Comparison of ENCODE assay signal across 9 mouse cellular contexts in genomic region chr10:22819871-22820590, GRCm38 (mm10). TPM values are rescaled to one million over a fixed set of nuclear protein-coding genes. Genes with fewer than 3 reads are reported as not detected.
DNase-seq lines count a peak whose midpoint lies in the region; ATAC-seq and TF ChIP-seq lines count a peak whose summit lies in the region.
"Had no signal": no experiment of that assay in that cellular context is flagged by ENCODE, and none has a peak within 500 bp of the region (broad histone marks: within the 10 kb centered on the region; RNA-seq: fewer than 3 reads in every experiment).

Gene Tcf21, minus strand, starts transcription at chr10:22820174.

- WGBS in limb, embryonic 13.5 days = 3% methylated on average over 20 of the region's 20 CpGs
- WGBS in neural tube, embryonic 14.5 days = 3% methylated on average over 20 of the region's 20 CpGs

- no peak within 1 kb of the TSS for H3K9ac ChIP-seq in limb, embryonic 13.5 days
- no peak within 1 kb of the TSS for H3K9ac ChIP-seq in neural tube, embryonic 14.5 days (replicated peaks; ENCODE audit: low read depth, low read length)

- no peak for ATAC-seq in limb, embryonic 13.5 days (ENCODE audit: low FRiP score, low read depth)
- ATAC-seq in neural tube, embryonic 14.5 days (ENCODE audit: low read depth) = no peak
- ATAC-seq in cerebellum, adult (ENCODE audit: insufficient number of reproducible peaks, low FRiP score, low TSS enrichment) = no peak
- ATAC-seq: Patski had no signal

- peaks cover 30% of the 10 kb centered on the region for H3K4me1 ChIP-seq in E14TG2a.4 (replicated peaks; ENCODE audit: low read depth, low read length)
- peaks cover 17% of the 10 kb centered on the region for H3K4me1 ChIP-seq in limb, embryonic 13.5 days
- H3K4me1 ChIP-seq in neural tube, embryonic 14.5 days (ENCODE audit: control insufficient read depth, insufficient read depth, low read length) = no peaks in the 10 kb centered on the region

- H3K36me3 ChIP-seq in E14TG2a.4 (ENCODE audit: insufficient read depth, low read length) = no peaks in the 10 kb centered on the region
- no peaks in the 10 kb centered on the region for H3K36me3 ChIP-seq in limb, embryonic 13.5 days
- no peaks in the 10 kb centered on the region for H3K36me3 ChIP-seq in neural tube, embryonic 14.5 days (ENCODE audit: control insufficient read depth, insufficient read depth, low read length)

- intact Hi-C loops in heart, postnatal 25 days (cut with DNase I) = loop anchor here (10.0 kb wide), 1 partner anchor 55 kb away; no protein-coding TSS in a partner anchor

- H3K27me3 ChIP-seq in E14TG2a.4 (ENCODE audit: insufficient read depth, low read length) = peaks cover 72% of the 10 kb centered on the region
- H3K27me3 ChIP-seq in limb, embryonic 13.5 days = peaks cover 93% of the 10 kb centered on the region
- H3K27me3 ChIP-seq in neural tube, embryonic 14.5 days (ENCODE audit: control insufficient read depth, insufficient read depth, low read length) = peaks cover 67% of the 10 kb centered on the region

- peaks cover 3% of the 10 kb centered on the region; the same call in 1 of the 2 replicates for H3K9me3 ChIP-seq in E14TG2a.4 (ENCODE audit: low read length)
- H3K9me3 ChIP-seq in limb, embryonic 13.5 days = no peaks in the 10 kb centered on the region
- H3K9me3 ChIP-seq in neural tube, embryonic 14.5 days (ENCODE audit: control insufficient read depth, low read length) = no peaks in the 10 kb centered on the region

- H3K4me2 ChIP-seq in limb, embryonic 13.5 days (replicated peaks) = peak within 1 kb of the TSS; percentile 30; the same call in 1 of the 2 replicates
- H3K4me2 ChIP-seq in neural tube, embryonic 14.5 days (ENCODE audit: low read depth, low read length) = no peak within 1 kb of the TSS

- H3K27ac ChIP-seq in limb, embryonic 13.5 days = no peak within 1 kb of the TSS
- H3K27ac ChIP-seq in neural tube, embryonic 14.5 days (ENCODE audit: low read depth, low read length) = no peak within 1 kb of the TSS

- peak; percentile 60 for DNase-seq in embryo, embryonic 9.5 days (ENCODE audit: extremely low spot score)
- peak; percentile 69 for DNase-seq in heart, postnatal 25 days (ENCODE audit: low spot score)
- DNase-seq in spleen, adult 12 weeks (ENCODE audit: low spot score) = no peak
- DNase-seq in layer of hippocampus, adult 18-20 months (ENCODE audit: low spot score in 2 of 2) = no peak

- peak within 1 kb of the TSS; percentile 69 for H3K4me3 ChIP-seq in E14TG2a.4 (replicated peaks; ENCODE audit: low read length)
- H3K4me3 ChIP-seq in limb, embryonic 13.5 days = peak within 1 kb of the TSS; percentile 15
- H3K4me3 ChIP-seq in neural tube, embryonic 14.5 days (ENCODE audit: low read depth, low read length) = 0 out of 2 replicates have a peak within 1 kb of the TSS, but pooled peaks have one; percentile 1

- no peak for TF ChIP-seq CTCF in E14TG2a.4 (conservative IDR thresholded peaks at IDR 0.05; ENCODE audit: low read length)

RNA-seq across cellular contexts. Expression of gene Tcf21, which starts in this region (rescaled TPM):
- total RNA-seq in heart, postnatal 25 days (2021) = 10 to 100 TPM; 10.9 to 14.4 TPM
- polyA plus RNA-seq in limb, embryonic 13.5 days (2015; fragmentation: Nextera tagmentation; extraction: Ambion mirVana) = 0.37 and 0.51 TPM in 2 replicates
- not detected in 2 replicates for polyA plus RNA-seq in neural tube, embryonic 14.5 days (2014; fragmentation: Nextera tagmentation; extraction: Ambion mirVana)
- total RNA-seq in layer of hippocampus, adult 18-20 months (2021) = not detected
- polyA plus RNA-seq: Patski had no signal

Comparison
In these comparisons a context has a peak if more than half of its experiments do, and no peak if none do; other contexts are left out.
1. RNA of gene Tcf21 (total RNA-seq): 10.9 to 14.4 TPM in heart, postnatal 25 days; not detected in layer of hippocampus, adult 18-20 months; every median in the first group is over 10 times any median in the second.
2. H3K4me3 ChIP-seq: peak in every context shown above with its lines; median percentile 69 in E14TG2a.4; 15 in limb, embryonic 13.5 days; 1 in neural tube, embryonic 14.5 days.
3. DNase-seq: peak in embryo, embryonic 9.5 days (single experiment) and heart, postnatal 25 days (single experiment); none in spleen, adult 12 weeks (single experiment) and layer of hippocampus, adult 18-20 months (0 of 2).